Mouse (Mus musculus) thymus, adult 2 months (tissue): ENCODE results near the gene Slc1a5. TPM values are rescaled to one million over a fixed set of nuclear protein-coding genes. Genes with fewer than 3 reads are reported as not detected.

Experiments
- DNase-seq: peaks from one replicate; pipeline ENCODE4 v3.0.0; 2021
- H3K27ac ChIP-seq: fragments of 200-500 bp; 2 replicates; pipeline ENCODE4 v1.5.1; 2012; ENCODE audit warnings: low read length, control low read depth; ENCODE audit not compliant: control insufficient read depth, insufficient read depth
- H3K27me3 ChIP-seq: fragments of 200-500 bp; 2 replicates; pipeline ENCODE4 v1.6.1; 2012; ENCODE audit warnings: mild to moderate bottlenecking, low read length, moderate library complexity, mixed read lengths; ENCODE audit not compliant: control insufficient read depth, insufficient read depth
- H3K36me3 ChIP-seq: fragments of 200-500 bp; 2 replicates; pipeline ENCODE4 v1.6.1; 2012; ENCODE audit warnings: mild to moderate bottlenecking, low read length, moderate library complexity; ENCODE audit not compliant: control insufficient read depth, insufficient read depth
- H3K4me1 ChIP-seq: fragments of 200-500 bp; replicated peaks from 2 replicates; pipeline ENCODE4 v1.6.1; 2012; ENCODE audit warnings: low read length; ENCODE audit not compliant: control insufficient read depth, insufficient read depth
- H3K4me3 ChIP-seq: fragments of 200-500 bp; 2 replicates; pipeline ENCODE4 v1.5.1; 2012; ENCODE audit warnings: mild to moderate bottlenecking, low read length, control low read depth, moderate library complexity; ENCODE audit not compliant: control insufficient read depth, insufficient read depth
- CTCF ChIP-seq: fragments of 200-500 bp; IDR thresholded peaks from 2 replicates; pipeline ENCODE4 v1.5.1; 2012; ENCODE audit warnings: mild to moderate bottlenecking, control low read depth, low read length, moderate library complexity, borderline replicate concordance; ENCODE audit not compliant: control insufficient read depth, poor library complexity, insufficient read depth; ENCODE audit errors: extremely low read depth
- POLR2A ChIP-seq: fragments of 200-500 bp; IDR thresholded peaks from 2 replicates; pipeline ENCODE4 v1.6.1; 2012; ENCODE audit warnings: mild to moderate bottlenecking, low read length, control low read depth, moderate library complexity; ENCODE audit not compliant: control insufficient read depth, poor library complexity, insufficient read depth; ENCODE audit errors: extremely low read depth
- WGBS: fragments of 180-500 bp; shearing (Covaris S2); methylation state at CpG from one replicate; pipeline ENCODE4 v1.1.7; 2018; 5-methylcytosine and 5-hydroxymethylcytosine counted together
- polyA plus RNA-seq: library from polyadenylated mRNA; depleted of rRNA; stranded (reverse); fragments of >200 nt; gene quantifications from 2 replicates; pipeline ENCODE4 v1.2.3, GENCODE M21; 2012

Slc1a5 gene
- polyA plus RNA-seq, 1 experiment: 254 TPM

DNA sequence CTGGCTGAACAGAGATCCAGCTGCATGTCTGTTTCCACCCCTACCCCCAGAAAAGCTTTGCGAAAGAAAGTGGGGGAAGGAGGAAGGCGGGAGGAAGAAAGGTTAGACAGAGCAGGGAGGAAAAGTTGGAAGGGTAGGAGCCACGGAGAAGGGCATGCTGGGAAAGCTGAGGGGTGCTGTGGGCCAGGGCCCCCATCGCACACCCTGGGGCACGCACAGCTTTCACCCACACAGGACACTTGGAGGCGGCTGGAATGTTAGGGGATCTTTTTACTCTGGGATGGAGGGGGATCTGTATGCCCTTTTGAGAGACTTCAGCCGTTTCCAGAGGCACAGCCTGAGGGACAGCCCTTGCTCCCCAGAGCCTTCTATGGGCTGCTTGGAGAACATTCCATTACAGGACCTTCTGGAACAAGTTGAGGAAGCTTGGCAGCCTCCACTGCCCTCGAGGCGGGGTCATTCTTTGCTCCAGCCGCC lies 20.1 kb upstream of the Slc1a5 start:
- no peak for DNase-seq
- H3K4me1 ChIP-seq: peaks cover 32% of the 10 kb centered on the region
- no peaks in the 10 kb centered on the region for H3K27me3 ChIP-seq
- no peaks in the 10 kb centered on the region for H3K36me3 ChIP-seq
- 78% methylated on average over 9 of the region's 10 CpGs for WGBS
- TF ChIP-seq POLR2A: no peak
- no peak for TF ChIP-seq CTCF
- H3K27ac ChIP-seq: no peak overlapping the region
- H3K4me3 ChIP-seq: no peak overlapping the region

DNA sequence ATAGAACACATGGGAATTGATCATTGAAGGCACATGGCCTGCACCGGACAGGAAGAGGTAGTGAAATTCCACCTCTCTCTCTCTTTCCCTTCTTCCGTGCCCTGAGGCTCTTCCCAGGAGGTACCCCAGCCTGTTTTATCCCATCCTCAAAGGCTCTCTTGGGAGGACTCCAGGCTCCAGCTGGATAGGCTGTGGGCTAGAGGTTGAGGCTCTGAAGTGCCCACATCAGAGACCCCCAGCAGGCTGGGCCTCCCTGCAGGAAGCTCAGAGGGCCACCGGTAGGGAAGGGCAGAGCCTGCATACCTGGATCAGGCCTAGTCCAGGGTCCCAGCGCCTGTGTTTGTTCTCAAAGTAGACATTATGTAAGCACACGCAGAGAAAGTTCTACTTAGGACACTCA lies 19.5 kb upstream of the Slc1a5 start:
- H3K27ac ChIP-seq: no peak overlapping the region
- WGBS: 64% methylated on average over 5 of the region's 5 CpGs
- TF ChIP-seq CTCF (no peak), POLR2A (no peak)
- H3K4me1 ChIP-seq: peaks cover 37% of the 10 kb centered on the region
- H3K4me3 ChIP-seq: no peak overlapping the region
- DNase-seq: no peak
- H3K27me3 ChIP-seq: no peaks in the 10 kb centered on the region
- no peaks in the 10 kb centered on the region for H3K36me3 ChIP-seq

DNA sequence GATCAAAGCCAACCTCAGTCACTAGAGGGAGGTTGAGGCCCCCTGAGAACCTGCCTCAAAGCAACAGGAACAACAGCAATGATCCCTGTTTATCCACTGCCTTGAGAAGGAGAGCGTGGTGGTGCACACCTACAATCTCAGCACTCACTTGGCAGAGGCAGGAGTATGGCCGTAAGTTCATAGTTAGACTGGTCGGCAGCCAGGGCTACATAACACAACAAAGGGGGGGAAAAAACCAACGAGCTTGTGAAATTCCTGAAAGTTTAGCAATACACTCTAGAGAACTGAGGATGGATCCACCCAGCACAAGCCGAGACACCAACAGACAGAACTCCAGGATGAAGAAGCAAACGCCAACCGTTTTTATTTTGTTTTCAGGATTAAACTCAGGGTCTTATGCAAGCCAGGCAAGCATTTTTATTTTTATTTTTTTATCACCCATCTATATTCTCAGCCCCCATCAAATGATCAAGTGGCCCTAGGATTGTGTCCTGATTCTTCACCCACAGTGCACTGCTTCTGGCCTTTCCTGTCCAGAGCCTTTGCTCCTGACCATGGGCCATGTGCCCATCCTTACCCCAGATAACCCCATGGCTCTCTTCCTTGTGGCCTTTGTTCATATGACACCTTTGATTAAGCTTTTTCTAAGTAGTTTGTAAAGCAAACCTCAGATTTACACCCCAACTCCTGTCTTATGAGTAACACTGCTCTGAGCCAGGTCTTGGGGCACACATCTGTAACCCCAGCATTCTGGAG lies 17.5 kb upstream of the Slc1a5 start:
- Histone ChIP-seq H3K4me1 (peaks cover 49% of the 10 kb centered on the region), H3K4me3 (no peak overlapping the region), H3K27me3 (no peaks in the 10 kb centered on the region), H3K36me3 (no peaks in the 10 kb centered on the region), H3K27ac (no peak overlapping the region)
- TF ChIP-seq POLR2A (no peak), CTCF (no peak)
- WGBS: 98% methylated on average over 7 of the region's 7 CpGs
- no peak for DNase-seq

DNA sequence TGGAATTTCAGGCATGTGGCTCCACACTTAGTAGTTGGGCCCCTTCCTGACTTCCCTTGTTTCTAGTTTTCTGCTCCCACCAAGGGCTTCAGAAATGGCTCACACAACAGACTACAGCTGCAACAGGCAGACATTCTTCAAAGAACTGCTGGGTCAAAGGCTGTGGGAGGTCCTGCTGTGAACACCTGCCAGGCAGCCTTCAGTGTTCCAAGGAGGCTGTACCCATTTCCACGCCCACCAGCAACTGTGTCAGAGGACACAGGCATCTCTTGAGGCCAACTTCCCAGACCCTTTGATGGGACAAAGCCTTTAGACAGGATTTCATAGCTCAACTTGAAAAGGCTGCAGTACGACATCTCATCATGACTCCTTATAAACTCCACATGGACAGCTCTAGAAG lies 14.7 kb upstream of the Slc1a5 start:
- peak; percentile 69 for DNase-seq
- Histone ChIP-seq H3K36me3 (no peaks in the 10 kb centered on the region), H3K27ac (peak overlapping the region; percentile 86), H3K4me3 (no peak overlapping the region), H3K4me1 (peaks cover 34% of the 10 kb centered on the region), H3K27me3 (no peaks in the 10 kb centered on the region)
- 23% methylated on average over 2 of the region's 2 CpGs for WGBS
- TF ChIP-seq POLR2A: 0 out of 2 replicates have a peak, but pooled peaks have one; percentile 11
- no peak for TF ChIP-seq CTCF

DNA sequence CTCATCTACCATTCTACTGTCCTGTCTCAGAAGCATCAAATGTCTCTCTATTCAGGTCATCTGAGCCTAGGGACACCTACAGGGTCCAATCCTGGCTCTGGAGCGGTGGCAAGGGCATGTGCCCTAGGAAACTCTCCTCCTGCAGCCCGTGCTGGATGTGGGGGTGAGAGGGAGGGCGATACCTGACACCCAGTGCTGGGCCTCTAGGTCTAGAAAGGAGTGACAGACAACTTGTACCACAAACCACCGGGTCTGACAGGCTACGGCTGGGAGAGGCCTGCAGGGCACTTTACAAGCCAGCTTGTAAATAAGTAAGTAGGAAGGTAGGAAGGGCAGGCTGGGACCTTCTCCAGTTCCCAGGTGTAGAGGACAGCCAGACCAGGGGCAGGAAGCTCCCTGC lies 5.3 kb upstream of the Slc1a5 start:
- no peak overlapping the region for H3K4me3 ChIP-seq
- WGBS: 68% methylated on average over 5 of the region's 5 CpGs
- H3K36me3 ChIP-seq: no peaks in the 10 kb centered on the region
- no peaks in the 10 kb centered on the region for H3K27me3 ChIP-seq
- no peak for DNase-seq
- peaks cover 3% of the 10 kb centered on the region for H3K4me1 ChIP-seq
- no peak overlapping the region for H3K27ac ChIP-seq
- TF ChIP-seq CTCF: no peak
- TF ChIP-seq POLR2A: no peak

DNA sequence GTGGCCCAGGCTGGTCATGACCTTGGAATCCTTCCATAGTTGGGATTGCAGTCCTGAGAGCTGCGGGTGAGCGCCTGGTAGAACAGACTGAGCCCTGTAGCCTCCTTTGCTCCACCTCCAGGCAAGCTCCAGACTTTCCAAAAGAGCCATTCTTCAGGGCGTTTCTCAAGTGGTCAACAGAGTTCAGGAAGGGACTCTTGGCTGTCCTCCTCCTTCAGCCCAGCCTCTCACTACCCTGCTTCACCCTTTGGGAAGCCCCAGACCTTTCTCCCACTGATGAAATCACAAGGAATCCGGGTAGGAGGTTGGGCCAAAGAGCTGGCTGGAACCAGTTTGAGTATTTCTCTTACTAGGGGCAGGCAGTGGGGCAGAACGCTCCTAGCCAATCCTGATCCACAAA lies 1.1 kb upstream of the Slc1a5 start:
- TF ChIP-seq CTCF (no peak), POLR2A (no peak)
- no peak overlapping the region for H3K27ac ChIP-seq
- no peak for DNase-seq
- no peaks in the 10 kb centered on the region for H3K27me3 ChIP-seq
- peaks cover 22% of the 10 kb centered on the region for H3K4me1 ChIP-seq
- 94% methylated on average over 5 of the region's 5 CpGs for WGBS
- no peaks in the 10 kb centered on the region for H3K36me3 ChIP-seq
- no peak overlapping the region for H3K4me3 ChIP-seq
